Mouse (Mus musculus): ENCODE results near the gene Adam15. TPM values are rescaled to one million over a fixed set of nuclear protein-coding genes. Genes with fewer than 3 reads are reported as not detected.

The Adam15 gene
- polyA plus RNA-seq, 1 experiment from 2014 or later, result 24.1 TPM

- Histone ChIP-seq H3K36me3 (ENCODE audit: poor library complexity, severe bottlenecking) (no peaks in the 10 kb centered on the region), H3K27me3 (0 out of 2 replicates have a peak, but pooled peaks cover 4% of the 10 kb centered on the region), H3K9me3 (replicated peaks) (no peaks in the 10 kb centered on the region), H3K9ac (no peak overlapping the region), H3K4me2 (no peak overlapping the region), H3K4me1 (peaks cover 15% of the 10 kb centered on the region), H3K27ac (no peak overlapping the region), H3K4me3 (no peak overlapping the region)
- no peak for ATAC-seq
- WGBS, result 82% methylated on average over 11 of the region's 11 CpGs
Observed at GRCm38 (mm10) chr3:89381233-89381632, 31.4 kb upstream of the Adam15 start.

- Histone ChIP-seq H3K36me3 (ENCODE audit: poor library complexity, severe bottlenecking) (no peaks in the 10 kb centered on the region), H3K27me3 (0 out of 2 replicates have a peak, but pooled peaks cover 4% of the 10 kb centered on the region), H3K4me1 (peaks cover 15% of the 10 kb centered on the region), H3K9ac (no peak overlapping the region), H3K27ac (no peak overlapping the region), H3K4me2 (no peak overlapping the region), H3K9me3 (replicated peaks) (no peaks in the 10 kb centered on the region), H3K4me3 (no peak overlapping the region)
- ATAC-seq, result no peak
- WGBS, result 94% methylated on average over 18 of the region's 18 CpGs
Observed at GRCm38 (mm10) chr3:89380711-89381110, 30.9 kb upstream of the Adam15 start.

GRCm38 (mm10) chr3:89380291-89380690, 30.5 kb upstream of the Adam15 start:
- H3K4me2 ChIP-seq, result no peak overlapping the region
- no peaks in the 10 kb centered on the region for H3K27me3 ChIP-seq
- no peak overlapping the region for H3K9ac ChIP-seq
- 95% methylated on average over 14 of the region's 14 CpGs for WGBS
- no peak overlapping the region for H3K4me3 ChIP-seq
- no peak overlapping the region for H3K27ac ChIP-seq
- no peaks in the 10 kb centered on the region for H3K9me3 ChIP-seq (replicated peaks)
- H3K4me1 ChIP-seq, result peaks cover 15% of the 10 kb centered on the region
- no peak for ATAC-seq
- no peaks in the 10 kb centered on the region for H3K36me3 ChIP-seq (ENCODE audit: poor library complexity, severe bottlenecking)

- H3K27me3 ChIP-seq, result no peaks in the 10 kb centered on the region
- H3K9ac ChIP-seq, result no peak overlapping the region
Observed at GRCm38 (mm10) chr3:89379388-89380131, 29.8 kb upstream of the Adam15 start.

GRCm38 (mm10) chr3:89378394-89379067, 28.7 kb upstream of the Adam15 start:
- Histone ChIP-seq H3K4me3 (peak overlapping the region; percentile 59), H3K4me2 (peak overlapping the region; percentile 85), H3K27ac (no peak overlapping the region), H3K27me3 (no peaks in the 10 kb centered on the region), H3K4me1 (peaks cover 10% of the 10 kb centered on the region), H3K36me3 (ENCODE audit: poor library complexity, severe bottlenecking) (no peaks in the 10 kb centered on the region), H3K9ac (peak overlapping the region; percentile 78), H3K9me3 (replicated peaks) (no peaks in the 10 kb centered on the region)
- WGBS, result under 1% methylated on average over 27 of the region's 29 CpGs
- ATAC-seq, result peak; percentile 90

More at GRCm38 (mm10) chr3:89379388-89380131, 29.8 kb upstream of the Adam15 start:
- no peaks in the 10 kb centered on the region for H3K9me3 ChIP-seq (replicated peaks)
- peaks cover 11% of the 10 kb centered on the region for H3K4me1 ChIP-seq
- H3K4me2 ChIP-seq, result no peak overlapping the region
- no peak overlapping the region for H3K4me3 ChIP-seq
- ATAC-seq, result no peak
- no peak overlapping the region for H3K27ac ChIP-seq
- no peaks in the 10 kb centered on the region for H3K36me3 ChIP-seq (ENCODE audit: poor library complexity, severe bottlenecking)
- WGBS, result 90% methylated on average over 31 of the region's 31 CpGs

- Histone ChIP-seq H3K27ac (no peak overlapping the region), H3K9me3 (replicated peaks) (no peaks in the 10 kb centered on the region), H3K9ac (no peak overlapping the region), H3K4me3 (no peak overlapping the region), H3K4me1 (peaks cover 10% of the 10 kb centered on the region), H3K27me3 (no peaks in the 10 kb centered on the region), H3K4me2 (peak overlapping the region; percentile 85), H3K36me3 (ENCODE audit: poor library complexity, severe bottlenecking) (no peaks in the 10 kb centered on the region)
- ATAC-seq, result no peak
- WGBS, result 78% methylated on average over 4 of the region's 4 CpGs
Observed at GRCm38 (mm10) chr3:89377831-89378230, 28.0 kb upstream of the Adam15 start.

GRCm38 (mm10) chr3:89373581-89374231, 23.9 kb upstream of the Adam15 start:
- no peaks in the 10 kb centered on the region for H3K36me3 ChIP-seq (ENCODE audit: poor library complexity, severe bottlenecking)
- no peak for ATAC-seq
- H3K27ac ChIP-seq, result no peak overlapping the region
- no peak overlapping the region for H3K4me3 ChIP-seq
- no peak overlapping the region for H3K9ac ChIP-seq
- H3K9me3 ChIP-seq (replicated peaks), result no peaks in the 10 kb centered on the region
- no peaks in the 10 kb centered on the region for H3K27me3 ChIP-seq
- H3K4me2 ChIP-seq, result no peak overlapping the region
- peaks cover 6% of the 10 kb centered on the region for H3K4me1 ChIP-seq
- 50% methylated on average over 5 of the region's 5 CpGs for WGBS

- H3K4me3 ChIP-seq, result no peak overlapping the region
- H3K9me3 ChIP-seq (replicated peaks), result no peaks in the 10 kb centered on the region
- 82% methylated on average over 11 of the region's 11 CpGs for WGBS
- no peak overlapping the region for H3K4me2 ChIP-seq
- no peak overlapping the region for H3K9ac ChIP-seq
- no peak overlapping the region for H3K27ac ChIP-seq
- no peak for ATAC-seq
- H3K27me3 ChIP-seq, result 0 out of 2 replicates have a peak, but pooled peaks cover 5% of the 10 kb centered on the region
- no peaks in the 10 kb centered on the region for H3K36me3 ChIP-seq (ENCODE audit: poor library complexity, severe bottlenecking)
- no peaks in the 10 kb centered on the region for H3K4me1 ChIP-seq
Observed at GRCm38 (mm10) chr3:89367338-89367737, 17.5 kb upstream of the Adam15 start.

GRCm38 (mm10) chr3:89365486-89366414, 16.0 kb upstream of the Adam15 start:
- Histone ChIP-seq H3K27ac (no peak overlapping the region), H3K9me3 (replicated peaks) (no peaks in the 10 kb centered on the region), H3K4me1 (no peaks in the 10 kb centered on the region), H3K27me3 (0 out of 2 replicates have a peak, but pooled peaks cover 5% of the 10 kb centered on the region), H3K9ac (no peak overlapping the region), H3K4me2 (no peak overlapping the region), H3K36me3 (ENCODE audit: poor library complexity, severe bottlenecking) (no peaks in the 10 kb centered on the region), H3K4me3 (no peak overlapping the region)
- 75% methylated on average over 20 of the region's 20 CpGs for WGBS
- ATAC-seq, result no peak

GRCm38 (mm10) chr3:89365153-89365485, 15.3 kb upstream of the Adam15 start, which contains the start of gene Dcst1:
Dcst1 (minus strand) TSS chr3:89365253.
- H3K9me3 ChIP-seq (replicated peaks), result no peaks in the 10 kb centered on the region
- no peak within 1 kb of the TSS for H3K4me3 ChIP-seq
- H3K27me3 ChIP-seq, result 0 out of 2 replicates have a peak, but pooled peaks cover 5% of the 10 kb centered on the region
- 0 out of 2 replicates have a peak within 1 kb of the TSS, but pooled peaks have one; percentile 34 for H3K9ac ChIP-seq
- H3K4me2 ChIP-seq, result no peak within 1 kb of the TSS
- no peaks in the 10 kb centered on the region for H3K36me3 ChIP-seq (ENCODE audit: poor library complexity, severe bottlenecking)
- no peak within 1 kb of the TSS for H3K27ac ChIP-seq
- 80% methylated on average over 11 of the region's 11 CpGs for WGBS
- ATAC-seq, result no peak
- H3K4me1 ChIP-seq, result no peaks in the 10 kb centered on the region

- Histone ChIP-seq H3K9ac (0 out of 2 replicates have a peak overlapping the region, but pooled peaks have one; percentile 34), H3K27ac (no peak overlapping the region), H3K27me3 (0 out of 2 replicates have a peak, but pooled peaks cover 5% of the 10 kb centered on the region), H3K4me2 (no peak overlapping the region), H3K9me3 (replicated peaks) (no peaks in the 10 kb centered on the region), H3K4me1 (no peaks in the 10 kb centered on the region), H3K4me3 (no peak overlapping the region), H3K36me3 (ENCODE audit: poor library complexity, severe bottlenecking) (no peaks in the 10 kb centered on the region)
- 57% methylated on average over 8 of the region's 8 CpGs for WGBS
- no peak for ATAC-seq
Observed at GRCm38 (mm10) chr3:89364631-89365030, 14.8 kb upstream of the Adam15 start.
